Mouse (Mus musculus) hindbrain, embryonic 12.5 days (tissue): ENCODE data around the gene Cenpv. TPM values are rescaled to one million over a fixed set of nuclear protein-coding genes. Genes with fewer than 3 reads are reported as not detected.

Experiments used
- ATAC-seq: fragments of 200-750 bp; cut with Nextera tagmentation; 2 replicates; pipeline ENCODE4 v1.8.0; 2017; ENCODE audit warnings: moderate TSS enrichment; ENCODE audit not compliant: low FRiP score
- H3K27ac ChIP-seq: fragments of 300-500 bp; sonication (generic); 2 replicates; pipeline ENCODE4 v1.5.1; 2016; ENCODE audit warnings: mild to moderate bottlenecking
- H3K27me3 ChIP-seq: fragments of 300-500 bp; sonication (generic); 2 replicates; pipeline ENCODE4 v1.6.1; 2016; ENCODE audit warnings: mild to moderate bottlenecking
- H3K36me3 ChIP-seq: fragments of 300-500 bp; sonication (generic); 2 replicates; pipeline ENCODE4 v1.6.1; 2016; ENCODE audit warnings: mild to moderate bottlenecking
- H3K4me1 ChIP-seq: fragments of 300-500 bp; sonication (generic); 2 replicates; pipeline ENCODE4 v1.6.1; 2016
- H3K4me2 ChIP-seq: fragments of 300-500 bp; sonication (generic); replicated peaks from 2 replicates; pipeline ENCODE4 v1.6.1; 2016; ENCODE audit warnings: mild to moderate bottlenecking
- H3K4me3 ChIP-seq: fragments of 300-500 bp; sonication (generic); 2 replicates; pipeline ENCODE4 v1.5.1; 2016; ENCODE audit warnings: mild to moderate bottlenecking
- H3K9ac ChIP-seq: fragments of 300-500 bp; sonication (generic); 2 replicates; pipeline ENCODE4 v1.6.1; 2016; ENCODE audit warnings: mild to moderate bottlenecking, moderate library complexity
- H3K9me3 ChIP-seq: fragments of 300-500 bp; sonication (generic); replicated peaks from 2 replicates; pipeline ENCODE4 v1.6.1; 2016; ENCODE audit warnings: mild to moderate bottlenecking
- WGBS: fragments of 180-500 bp; shearing (Covaris S2); methylation state at CpG from one replicate; pipeline ENCODE4 v1.1.7; 2016; 5-methylcytosine and 5-hydroxymethylcytosine counted together
- polyA plus RNA-seq: library from polyadenylated mRNA; unstranded; fragments of >200 nt; fragmentation: Nextera tagmentation; extraction: Ambion mirVana; gene quantifications from 2 replicates; pipeline ENCODE4 v1.2.1, GENCODE M21; 2016

The Cenpv gene
- polyA plus RNA-seq, 1 experiment from 2014 or later, result 47.2 TPM

- Histone ChIP-seq H3K27me3 (no peaks in the 10 kb centered on the region), H3K9ac (no peak overlapping the region), H3K36me3 (no peaks in the 10 kb centered on the region), H3K9me3 (no peaks in the 10 kb centered on the region), H3K27ac (no peak overlapping the region), H3K4me3 (no peak overlapping the region), H3K4me2 (no peak overlapping the region), H3K4me1 (peaks cover 11% of the 10 kb centered on the region)
- 52% methylated on average over 5 of the region's 5 CpGs for whole genome bisulfite sequencing
- no peak for ATAC-seq
Observed at GRCm38 (mm10) chr11:62496151-62496715, 42.8 kb downstream of the Cenpv start.

DNA sequence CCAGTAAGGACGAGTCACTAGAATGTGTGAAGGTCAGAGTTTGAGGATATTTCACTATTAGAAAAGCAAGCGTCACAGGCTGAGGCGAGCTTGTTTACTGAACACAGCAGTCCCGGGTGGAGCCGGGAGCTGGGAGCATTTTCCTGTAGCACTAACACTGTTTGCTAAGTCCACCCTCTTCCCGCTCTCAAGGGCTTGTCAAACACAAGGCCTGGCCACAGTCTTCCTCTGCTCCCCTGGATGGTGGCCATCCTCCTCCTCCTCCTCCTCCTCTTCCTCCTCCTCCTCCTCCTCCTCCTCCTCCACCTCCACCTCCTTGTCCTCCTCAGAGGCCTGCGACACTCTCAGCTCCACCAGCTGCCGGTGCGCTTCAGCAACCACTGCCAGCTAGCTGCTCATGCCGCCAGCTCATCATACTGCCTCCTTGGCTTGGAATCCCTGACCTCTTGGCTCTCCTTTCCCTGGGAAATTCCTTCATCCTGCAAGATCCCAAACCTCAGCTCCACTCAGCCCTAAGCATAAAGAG lies 43.7 kb downstream of the Cenpv start:
- Histone ChIP-seq H3K27me3 (no peaks in the 10 kb centered on the region), H3K9ac (0 out of 2 replicates have a peak overlapping the region, but pooled peaks have one; percentile 18), H3K4me1 (peaks cover 11% of the 10 kb centered on the region), H3K36me3 (no peaks in the 10 kb centered on the region), H3K4me3 (no peak overlapping the region), H3K4me2 (no peak overlapping the region), H3K9me3 (no peaks in the 10 kb centered on the region), H3K27ac (no peak overlapping the region)
- ATAC-seq, result no peak
- WGBS, result 31% methylated on average over 7 of the region's 10 CpGs

- Histone ChIP-seq H3K27me3 (no peaks in the 10 kb centered on the region), H3K9ac (no peak overlapping the region)
Observed at GRCm38 (mm10) chr11:62494754-62495275, 44.2 kb downstream of the Cenpv start.

DNA sequence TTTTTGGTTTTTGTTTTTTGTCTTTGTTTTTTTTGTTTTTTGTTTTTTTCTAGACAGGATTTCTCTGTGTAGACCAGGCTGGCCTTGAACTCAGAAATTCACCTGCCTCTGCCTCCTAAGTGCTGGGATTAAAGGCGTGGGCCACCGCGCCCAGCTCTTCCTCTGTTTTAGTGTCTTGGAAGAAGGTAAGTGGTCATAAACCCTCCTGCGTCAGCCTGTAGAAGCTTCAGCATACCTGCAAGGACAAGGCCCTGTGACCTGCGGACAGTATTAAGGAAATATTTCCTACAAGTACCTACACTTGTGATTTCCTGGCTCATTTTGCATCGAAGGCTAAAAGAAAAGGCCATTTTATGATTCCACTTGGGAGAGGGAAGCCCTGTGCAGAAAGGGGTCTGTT lies 45.4 kb downstream of the Cenpv start:
- H3K27me3 ChIP-seq, result no peaks in the 10 kb centered on the region
- 97% methylated on average over 6 of the region's 6 CpGs for WGBS
- H3K9me3 ChIP-seq, result no peaks in the 10 kb centered on the region
- no peak for ATAC-seq
- no peak overlapping the region for H3K4me3 ChIP-seq
- peaks cover 11% of the 10 kb centered on the region for H3K4me1 ChIP-seq
- no peaks in the 10 kb centered on the region for H3K36me3 ChIP-seq
- H3K9ac ChIP-seq, result no peak overlapping the region
- H3K4me2 ChIP-seq, result no peak overlapping the region
- no peak overlapping the region for H3K27ac ChIP-seq

More at GRCm38 (mm10) chr11:62494754-62495275, 44.2 kb downstream of the Cenpv start:
- no peak for ATAC-seq
- Histone ChIP-seq H3K4me2 (no peak overlapping the region), H3K9me3 (no peaks in the 10 kb centered on the region), H3K36me3 (no peaks in the 10 kb centered on the region), H3K4me3 (no peak overlapping the region), H3K4me1 (peaks cover 11% of the 10 kb centered on the region), H3K27ac (no peak overlapping the region)
- under 1% methylated on average over 6 of the region's 6 CpGs for WGBS

GRCm38 (mm10) chr11:62487540-62488350 lies 51.3 kb downstream of the Cenpv start:
- Histone ChIP-seq H3K27me3 (no peaks in the 10 kb centered on the region), H3K36me3 (no peaks in the 10 kb centered on the region), H3K9me3 (no peaks in the 10 kb centered on the region), H3K4me1 (no peaks in the 10 kb centered on the region), H3K9ac (no peak overlapping the region), H3K4me2 (no peak overlapping the region), H3K27ac (no peak overlapping the region), H3K4me3 (no peak overlapping the region)
- no peak for ATAC-seq
- 97% methylated on average over 10 of the region's 10 CpGs for WGBS

GRCm38 (mm10) chr11:62486949-62487348 lies 52.1 kb downstream of the Cenpv start:
- no peak overlapping the region for H3K4me3 ChIP-seq
- no peaks in the 10 kb centered on the region for H3K27me3 ChIP-seq
- H3K9ac ChIP-seq, result no peak overlapping the region
- no peak overlapping the region for H3K27ac ChIP-seq
- H3K9me3 ChIP-seq, result no peaks in the 10 kb centered on the region
- ATAC-seq, result no peak
- no peak overlapping the region for H3K4me2 ChIP-seq
- 90% methylated on average over 1 of the region's 1 CpGs for WGBS
- H3K36me3 ChIP-seq, result no peaks in the 10 kb centered on the region
- no peaks in the 10 kb centered on the region for H3K4me1 ChIP-seq

DNA sequence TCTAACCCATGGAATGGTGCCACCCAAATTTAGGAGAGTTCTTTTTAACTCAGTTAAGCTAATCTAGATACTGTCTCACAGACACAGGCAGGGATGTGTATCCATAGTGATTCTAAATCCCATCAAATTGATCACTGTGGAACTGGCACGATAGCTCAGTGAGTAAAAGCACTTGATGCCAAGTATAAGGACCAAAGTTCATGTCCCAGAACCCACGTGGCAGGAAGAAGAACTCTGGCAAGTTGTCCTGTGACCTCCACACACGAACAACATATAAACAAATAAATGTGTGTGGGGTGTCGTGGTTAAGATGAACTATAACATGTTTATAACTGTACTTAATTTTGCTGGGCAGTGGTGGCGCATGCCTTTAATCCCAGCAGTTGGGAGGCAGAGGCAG lies 59.5 kb downstream of the Cenpv start:
- Histone ChIP-seq H3K36me3 (no peaks in the 10 kb centered on the region), H3K4me2 (no peak overlapping the region), H3K4me3 (no peak overlapping the region), H3K27ac (no peak overlapping the region), H3K27me3 (no peaks in the 10 kb centered on the region), H3K9ac (no peak overlapping the region), H3K9me3 (no peaks in the 10 kb centered on the region), H3K4me1 (no peaks in the 10 kb centered on the region)
- 90% methylated on average over 5 of the region's 5 CpGs for WGBS
- ATAC-seq, result no peak

DNA sequence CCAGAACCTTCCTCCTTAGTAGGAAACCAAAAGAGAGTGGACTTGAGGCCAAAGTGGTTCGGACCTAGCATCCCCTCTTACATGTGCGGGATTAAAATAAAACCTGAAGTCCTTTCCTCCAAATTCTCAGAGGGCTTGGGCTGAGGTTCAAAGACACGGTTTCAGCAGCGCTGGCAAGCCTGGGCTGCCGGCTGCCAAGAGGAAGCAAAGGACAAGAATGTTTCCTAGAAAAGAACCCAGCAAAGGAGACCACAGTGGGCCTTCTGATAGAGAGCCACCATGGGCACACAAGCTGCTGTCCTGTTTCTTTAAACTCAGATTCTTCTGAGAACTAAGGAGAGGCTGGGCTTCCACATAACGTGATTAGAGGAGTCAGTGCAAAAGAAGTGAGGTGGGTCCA lies 60.1 kb downstream of the Cenpv start:
- Histone ChIP-seq H3K27me3 (no peaks in the 10 kb centered on the region), H3K4me3 (no peak overlapping the region), H3K9ac (no peak overlapping the region), H3K4me1 (no peaks in the 10 kb centered on the region), H3K4me2 (no peak overlapping the region), H3K27ac (no peak overlapping the region), H3K9me3 (no peaks in the 10 kb centered on the region), H3K36me3 (no peaks in the 10 kb centered on the region)
- ATAC-seq, result no peak
- WGBS, result 79% methylated on average over 6 of the region's 6 CpGs

DNA sequence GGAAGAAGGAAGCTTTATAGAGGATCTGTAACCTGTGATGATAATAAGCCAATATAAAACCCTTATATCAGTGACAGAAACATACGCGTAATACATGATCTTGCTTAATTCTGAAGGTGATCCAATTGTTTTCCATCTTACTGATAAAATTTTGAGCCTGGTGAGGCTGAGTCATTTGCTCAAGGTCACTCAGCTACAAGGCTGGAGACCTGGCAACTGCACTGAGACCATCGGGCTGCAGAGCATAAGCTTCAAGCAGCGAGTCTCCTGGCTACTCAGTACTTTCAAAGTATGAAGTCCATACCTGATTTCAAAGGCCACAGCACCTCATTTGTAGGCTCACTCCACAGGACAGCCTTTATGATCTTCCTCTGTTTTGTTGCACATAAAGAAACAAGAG lies 62.9 kb downstream of the Cenpv start:
- Histone ChIP-seq H3K36me3 (no peaks in the 10 kb centered on the region), H3K9ac (no peak overlapping the region), H3K27ac (no peak overlapping the region), H3K9me3 (no peaks in the 10 kb centered on the region), H3K27me3 (no peaks in the 10 kb centered on the region), H3K4me2 (no peak overlapping the region), H3K4me1 (no peaks in the 10 kb centered on the region), H3K4me3 (no peak overlapping the region)
- ATAC-seq, result no peak
- 94% methylated on average over 4 of the region's 4 CpGs for WGBS

Other genes with a start within 250 kb of the Cenpv start
- gene Pigl, start 80.8 kb downstream of the Cenpv start, polyA plus RNA-seq, result 10.5 and 10.7 TPM in 2 replicates
- 200 and 201 TPM in 2 replicates for gene Ncor1, start 80.7 kb downstream of the Cenpv start, polyA plus RNA-seq
- gene Ubb, start 11.9 kb upstream of the Cenpv start, polyA plus RNA-seq, result 3,674 and 3,736 TPM in 2 replicates
- gene Trpv2, start 35.2 kb upstream of the Cenpv start, polyA plus RNA-seq, result 10.8 and 14.3 TPM in 2 replicates
- 18.0 and 19.1 TPM in 2 replicates for gene Lrrc75a, start 109.3 kb upstream of the Cenpv start, polyA plus RNA-seq
- 34.5 and 38.7 TPM in 2 replicates for gene Mmgt2, start 109.4 kb upstream of the Cenpv start, polyA plus RNA-seq
- gene Zfp287, start 192.6 kb upstream of the Cenpv start, polyA plus RNA-seq, result 20.8 and 21.1 TPM in 2 replicates
- not detected in 2 replicates for gene Gm10428, start 213.8 kb upstream of the Cenpv start, polyA plus RNA-seq